Mouse (Mus musculus) ES-E14 (cell line): ENCODE data around the gene Tmem150b. TPM values are rescaled to one million over a fixed set of nuclear protein-coding genes. Genes with fewer than 3 reads are reported as not detected.

ENCODE experiments used
- DNase-seq: peaks from one replicate; pipeline ENCODE4 v3.0.0-alpha.2; 2013; ENCODE audit warnings: low read depth, low spot score
- H3K27ac ChIP-seq: 2 replicates; pipeline ENCODE4 v1.5.1; 2012; ENCODE audit warnings: low read depth, mild to moderate bottlenecking, low read length, moderate library complexity, mixed read lengths; ENCODE audit not compliant: poor library complexity, insufficient read depth, severe bottlenecking
- H3K36me3 ChIP-seq: 2 replicates; pipeline ENCODE4 v1.6.1; 2012; ENCODE audit warnings: mild to moderate bottlenecking, low read length, moderate library complexity, mixed read lengths; ENCODE audit not compliant: control insufficient read depth, poor library complexity, insufficient read depth, severe bottlenecking
- H3K4me1 ChIP-seq, 2 experiments: fragments of 150-350 bp in 1 of 2; sonication (generic) in 1 of 2; 2 replicates each; pipeline ENCODE4 v1.6.1; 2012; ENCODE audit warnings: low read length in 2 of 2, mild to moderate bottlenecking in 1 of 2, mixed read lengths in 1 of 2; ENCODE audit not compliant: control insufficient read depth in 2 of 2, insufficient read depth in 2 of 2, poor library complexity in 1 of 2
- H3K4me3 ChIP-seq, 2 experiments: fragments of 150-350 bp in 1 of 2; sonication (generic) in 1 of 2; 2 replicates each; pipeline ENCODE4 v1.5.1; 2012; ENCODE audit warnings: low read length in 2 of 2, low read depth in 1 of 2, mild to moderate bottlenecking in 1 of 2, mixed read lengths in 1 of 2; ENCODE audit not compliant: insufficient read depth in 1 of 2, poor library complexity in 1 of 2, severe bottlenecking in 1 of 2
- H3K9ac ChIP-seq: 2 replicates; pipeline ENCODE4 v1.6.1; 2012; ENCODE audit warnings: low read depth, mild to moderate bottlenecking, low read length, mixed read lengths; ENCODE audit not compliant: poor library complexity, insufficient read depth, severe bottlenecking
- H3K9me3 ChIP-seq: fragments of 150-350 bp; sonication (generic); 2 replicates; pipeline ENCODE4 v1.6.1; 2012; ENCODE audit warnings: low read depth, mild to moderate bottlenecking, low read length; ENCODE audit not compliant: control insufficient read depth, insufficient read depth
- CHD2 ChIP-seq: IDR thresholded peaks from 2 replicates; pipeline ENCODE4 v1.6.1; 2014; ENCODE audit warnings: mild to moderate bottlenecking, low read depth, low read length, inconsistent platforms
- HCFC1 ChIP-seq: IDR thresholded peaks from 2 replicates; pipeline ENCODE4 v1.6.1; 2012; ENCODE audit warnings: low read length, inconsistent platforms, borderline replicate concordance; ENCODE audit not compliant: insufficient read depth
- MAFK ChIP-seq: IDR thresholded peaks from 2 replicates; pipeline ENCODE4 v1.6.1; 2014; ENCODE audit warnings: mild to moderate bottlenecking, low read depth, low read length, inconsistent platforms; ENCODE audit not compliant: insufficient read depth
- ZC3H11A ChIP-seq: IDR thresholded peaks from 2 replicates; pipeline ENCODE4 v1.6.1; 2012; ENCODE audit warnings: low read depth, mild to moderate bottlenecking, inconsistent platforms, low read length, borderline replicate concordance
- ZNF384 ChIP-seq: IDR thresholded peaks from 2 replicates; pipeline ENCODE4 v1.6.1; 2012; ENCODE audit warnings: low read depth, low read length, inconsistent platforms
- in situ Hi-C, 2 experiments: fragments of 600-800 bp; cut with MboI; formaldehyde crosslinking; loops; one replicate each; pipeline ENCODE4 v1.15.1; 2025; ENCODE audit warnings: low sequenced_read_pairs in 2 of 2, inconsistent platforms in 1 of 2; ENCODE audit not compliant: unreplicated experiment in 2 of 2
- total RNA-seq: library from RNA; depleted of rRNA; stranded (reverse); fragments of 300-350 nt; gene quantifications from 2 replicates; pipeline ENCODE4 v1.2.3, GENCODE M21; 2012

Gene Tmem150b
- total RNA-seq, 1 experiment, result 0.94 TPM

DNA sequence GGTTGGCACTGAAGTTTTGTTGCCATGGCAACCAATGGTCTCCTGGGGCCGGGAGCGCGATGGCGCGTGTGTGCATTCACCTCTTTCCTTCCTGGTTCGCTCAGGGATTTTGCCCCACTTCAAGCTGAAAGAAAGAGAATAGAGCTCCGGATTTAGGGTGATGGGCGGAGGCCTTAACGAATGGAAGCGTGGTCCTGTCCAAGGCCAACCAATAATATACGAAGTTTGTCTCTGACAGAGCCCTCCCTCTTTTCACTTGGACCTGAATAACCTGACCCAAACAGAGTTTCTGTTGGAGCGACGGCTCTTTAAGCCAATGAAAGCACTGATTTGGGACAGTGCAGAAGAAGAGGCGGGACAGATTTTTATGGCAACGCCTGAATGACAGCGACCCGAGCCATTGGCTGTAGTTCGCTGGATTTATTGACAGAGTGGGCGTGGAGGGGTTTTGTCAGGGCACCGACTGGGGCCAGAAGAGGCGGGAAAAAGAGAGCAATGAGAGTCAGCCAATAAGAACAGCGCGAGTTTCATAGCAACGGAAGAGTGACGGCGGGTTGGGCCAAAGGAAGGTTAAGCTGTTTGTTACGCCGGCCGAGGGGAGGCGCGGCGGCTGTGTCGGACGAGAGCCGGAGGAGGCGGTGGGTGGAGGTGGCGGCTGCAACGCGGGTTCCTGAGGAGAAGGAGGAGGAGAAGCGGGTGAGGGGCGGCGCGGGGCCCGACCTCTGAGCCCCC, 14.7 kb upstream of the Tmem150b start, which contains the start of gene Kmt5c:
Kmt5c (plus strand) TSS at position 572 of the 732 bp plus-strand sequence.
- no peak for TF ChIP-seq MAFK
- no peak for TF ChIP-seq ZC3H11A
- TF ChIP-seq ZNF384, result no peak
- TF ChIP-seq CHD2, result peak; percentile 97
- no peak for TF ChIP-seq HCFC1
- H3K9me3 ChIP-seq, result no peaks in the 10 kb centered on the region
- DNase-seq, result peak; percentile 99
- H3K4me3 ChIP-seq, result peak within 1 kb of the TSS; percentile 90 to 95
- peak within 1 kb of the TSS; percentile 63 for H3K27ac ChIP-seq
- H3K36me3 ChIP-seq, result peaks cover 25% of the 10 kb centered on the region
- H3K4me1 ChIP-seq, result peaks cover 0 to 11% of the 10 kb centered on the region in 2 experiments; a peak in 1 of 4 replicates
- peak within 1 kb of the TSS; percentile 94 for H3K9ac ChIP-seq
- in situ Hi-C loops, result no loop called here

DNA sequence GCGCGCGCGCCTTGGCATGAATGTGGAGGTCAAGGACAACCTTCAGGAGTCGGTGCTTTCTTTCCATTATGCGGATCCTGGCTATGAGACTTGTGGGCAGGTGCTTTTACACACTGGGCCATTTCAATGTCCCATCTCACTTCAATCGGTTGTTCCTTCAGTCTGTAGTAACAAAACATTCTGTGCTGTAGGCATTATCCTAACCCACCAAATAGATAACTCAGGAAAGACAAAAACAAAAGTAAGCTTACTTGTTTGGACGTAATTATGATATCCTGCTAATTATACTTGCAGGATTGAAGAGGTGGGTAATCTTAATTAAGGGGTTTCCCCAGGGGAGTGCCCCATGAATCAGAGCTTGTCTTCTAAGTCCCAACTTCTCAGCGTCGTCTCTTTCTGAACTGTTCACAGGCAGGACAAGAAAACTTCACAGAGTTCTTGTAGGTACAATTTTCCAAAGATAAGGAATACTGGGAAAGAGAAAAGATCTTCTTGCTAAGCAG, 14.0 kb upstream of the Tmem150b start:
- Histone ChIP-seq H3K4me3 (peak overlapping the region; percentile 39), H3K9ac (no peak overlapping the region), H3K27ac (no peak overlapping the region), H3K9me3 (no peaks in the 10 kb centered on the region), H3K4me1 (peaks cover 0 to 11% of the 10 kb centered on the region in 2 experiments; a peak in 1 of 4 replicates), H3K36me3 (peaks cover 19% of the 10 kb centered on the region)
- in situ Hi-C loops, result no loop called here
- no peak for DNase-seq
- TF ChIP-seq CHD2 (no peak), ZNF384 (no peak)

DNA sequence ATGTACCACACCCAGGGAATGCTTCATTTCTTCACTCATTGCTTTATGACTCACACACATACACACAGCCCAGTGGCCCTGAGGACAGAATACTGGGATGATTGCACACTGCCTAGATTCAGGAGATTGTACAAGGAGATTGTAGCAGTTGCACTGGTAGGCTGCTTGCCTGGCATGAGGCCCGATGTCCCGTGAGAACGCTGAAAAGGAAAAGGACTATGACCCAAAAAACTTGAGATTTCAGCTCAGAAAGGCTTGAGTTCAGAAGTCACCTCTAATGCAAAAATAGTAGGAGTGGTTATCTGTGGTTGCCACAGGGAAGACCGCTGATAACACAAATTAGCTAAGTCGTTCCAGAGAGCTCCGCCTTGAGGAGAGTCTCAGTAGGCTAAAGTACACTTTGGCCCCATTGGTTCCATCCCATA, 7.9 kb upstream of the Tmem150b start:
- TF ChIP-seq ZC3H11A, result no peak
- no peak for TF ChIP-seq HCFC1
- TF ChIP-seq MAFK, result no peak
- TF ChIP-seq ZNF384, result no peak
- TF ChIP-seq CHD2, result no peak
- no peaks in the 10 kb centered on the region for H3K4me1 ChIP-seq
- H3K4me3 ChIP-seq, result no peak overlapping the region
- in situ Hi-C loops, result no loop called here
- H3K9me3 ChIP-seq, result no peaks in the 10 kb centered on the region
- H3K9ac ChIP-seq, result no peak overlapping the region
- H3K36me3 ChIP-seq, result no peaks in the 10 kb centered on the region
- no peak overlapping the region for H3K27ac ChIP-seq
- no peak for DNase-seq

DNA sequence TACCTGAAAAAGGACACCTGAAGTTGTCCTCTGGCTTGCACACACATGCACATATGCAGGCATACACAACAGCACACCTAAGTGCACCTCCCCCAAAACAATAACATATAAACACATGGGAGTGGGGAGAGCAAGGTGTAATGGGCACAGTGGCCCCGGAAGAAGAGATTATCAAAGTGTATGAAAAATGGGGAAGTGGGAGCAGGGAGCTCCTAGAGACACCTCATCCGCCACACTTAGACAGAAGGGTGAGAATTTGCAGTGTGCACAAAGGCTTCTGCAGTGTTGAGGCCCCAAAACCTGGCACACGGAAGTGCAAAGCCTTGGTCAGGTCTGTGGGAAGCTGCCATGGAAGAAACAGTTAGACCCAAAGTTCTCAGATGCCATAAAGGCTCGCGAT, 6.0 kb upstream of the Tmem150b start:
- Histone ChIP-seq H3K4me1 (no peaks in the 10 kb centered on the region), H3K9ac (no peak overlapping the region), H3K4me3 (no peak overlapping the region), H3K36me3 (no peaks in the 10 kb centered on the region), H3K9me3 (no peaks in the 10 kb centered on the region), H3K27ac (no peak overlapping the region)
- in situ Hi-C loops, result no loop called here
- no peak for DNase-seq
- TF ChIP-seq CHD2 (no peak), MAFK (no peak), ZC3H11A (no peak), HCFC1 (no peak), ZNF384 (no peak)
